Mouse (Mus musculus) limb, embryonic 14.5 days (tissue): Measurements from ENCODE around the gene Olfr1340. TPM values are rescaled to one million over a fixed set of nuclear protein-coding genes. Genes with fewer than 3 reads are reported as not detected.

Experiments
- ATAC-seq: fragments of 200-750 bp; cut with Nextera tagmentation; 2 replicates; pipeline ENCODE4 v1.8.0; 2017; ENCODE audit warnings: low read depth, moderate number of reproducible peaks, moderate TSS enrichment; ENCODE audit not compliant: low FRiP score
- DNase-seq: peaks from one replicate; pipeline ENCODE4 v3.0.0-alpha.2; 2015; ENCODE audit warnings: low spot score
- H3K27ac ChIP-seq: fragments of 300-500 bp; sonication (generic); replicated peaks from 2 replicates; pipeline ENCODE4 v1.5.1; 2014; ENCODE audit warnings: low read depth, mild to moderate bottlenecking, low read length, moderate library complexity, mixed read lengths
- H3K27me3 ChIP-seq: fragments of 300-500 bp; sonication (generic); 2 replicates; pipeline ENCODE4 v1.6.1; 2014; ENCODE audit warnings: low read length, mixed read lengths; ENCODE audit not compliant: control insufficient read depth, insufficient read depth
- H3K36me3 ChIP-seq: fragments of 300-500 bp; sonication (generic); 2 replicates; pipeline ENCODE4 v1.6.1; 2014; ENCODE audit warnings: mild to moderate bottlenecking, low read length, moderate library complexity, mixed read lengths; ENCODE audit not compliant: control insufficient read depth, insufficient read depth
- H3K4me1 ChIP-seq: fragments of 300-500 bp; sonication (generic); 2 replicates; pipeline ENCODE4 v1.6.1; 2014; ENCODE audit warnings: antibody characterized with exemption, low read length, mixed read lengths; ENCODE audit not compliant: control insufficient read depth, insufficient read depth
- H3K4me2 ChIP-seq: fragments of 300-500 bp; sonication (generic); replicated peaks from 2 replicates; pipeline ENCODE4 v1.6.1; 2014; ENCODE audit warnings: low read depth, mild to moderate bottlenecking, low read length, moderate library complexity; ENCODE audit not compliant: severe bottlenecking
- H3K4me3 ChIP-seq: fragments of 300-500 bp; sonication (generic); replicated peaks from 2 replicates; pipeline ENCODE4 v1.5.1; 2014; ENCODE audit warnings: low read length
- H3K9ac ChIP-seq: fragments of 300-500 bp; sonication (generic); 2 replicates; pipeline ENCODE4 v1.6.1; 2014; ENCODE audit warnings: mild to moderate bottlenecking, low read depth, low read length, moderate library complexity; ENCODE audit not compliant: severe bottlenecking
- H3K9me3 ChIP-seq: fragments of 300-500 bp; sonication (generic); 2 replicates; pipeline ENCODE4 v1.6.1; 2016; ENCODE audit warnings: low read length; ENCODE audit not compliant: control insufficient read depth
- POLR2A ChIP-seq: fragments of 200-500 bp; IDR thresholded peaks from 2 replicates; pipeline ENCODE4 v1.8.0; 2012; ENCODE audit warnings: inconsistent platforms, mild to moderate bottlenecking, moderate library complexity, borderline replicate concordance; ENCODE audit not compliant: insufficient read depth, insufficient read length; ENCODE audit errors: extremely low read depth
- WGBS: fragments of 180-500 bp; shearing (Covaris S2); extraction: QIAGEN DNeasy Blood & Tissue Kit; methylation state at CpG from one replicate; pipeline ENCODE4 v1.1.7; 2014; 5-methylcytosine and 5-hydroxymethylcytosine counted together
- polyA plus RNA-seq, 2 experiments: library from polyadenylated mRNA; depleted of rRNA in 1 of 2; stranded (reverse) in 1 of 2; unstranded in 1 of 2; fragments of >200 nt; fragmentation: Nextera tagmentation in 1 of 2; extraction: Ambion mirVana in 1 of 2; gene quantifications; 2 replicates each; pipeline versions ENCODE4 v1.2.1 to v1.2.3; 2012 to 2014

Olfr1340 gene
- polyA plus RNA-seq, 2 experiments = not detected

GRCm38 (mm10) chr4:118740988-118741698 lies 21.2 kb downstream of the Olfr1340 start:
- Histone ChIP-seq H3K9ac (no peak overlapping the region), H3K4me2 (no peak overlapping the region), H3K36me3 (no peaks in the 10 kb centered on the region), H3K27ac (no peak overlapping the region), H3K9me3 (no peaks in the 10 kb centered on the region), H3K4me1 (no peaks in the 10 kb centered on the region), H3K4me3 (no peak overlapping the region), H3K27me3 (no peaks in the 10 kb centered on the region; the same call in 1 of the 2 replicates)
- no peak for DNase-seq
- ATAC-seq = no peak
- 9% methylated on average over 11 of the region's 11 CpGs for WGBS
- no peak for TF ChIP-seq POLR2A

GRCm38 (mm10) chr4:118741881-118742280 lies 21.9 kb downstream of the Olfr1340 start:
- Histone ChIP-seq H3K9ac (no peak overlapping the region), H3K9me3 (no peaks in the 10 kb centered on the region), H3K27ac (no peak overlapping the region), H3K4me2 (no peak overlapping the region), H3K4me3 (no peak overlapping the region), H3K36me3 (no peaks in the 10 kb centered on the region), H3K4me1 (no peaks in the 10 kb centered on the region), H3K27me3 (no peaks in the 10 kb centered on the region; the same call in 1 of the 2 replicates)
- ATAC-seq (no peak), DNase-seq (no peak)
- 8% methylated on average over 16 of the region's 16 CpGs for WGBS
- no peak for TF ChIP-seq POLR2A

- H3K4me3 ChIP-seq = no peak within 1 kb of the TSS
- no peak for DNase-seq
- H3K4me1 ChIP-seq = no peaks in the 10 kb centered on the region
- no peaks in the 10 kb centered on the region for H3K36me3 ChIP-seq
- no peak within 1 kb of the TSS for H3K4me2 ChIP-seq
- no peaks in the 10 kb centered on the region for H3K9me3 ChIP-seq
- no peak for ATAC-seq
- no peak for TF ChIP-seq POLR2A
- 59% methylated on average over 1 of the region's 1 CpGs for WGBS
- no peak within 1 kb of the TSS for H3K27ac ChIP-seq
- no peak within 1 kb of the TSS for H3K9ac ChIP-seq
- H3K27me3 ChIP-seq = no peaks in the 10 kb centered on the region
These were observed 38.7 kb downstream of the Olfr1340 start, which contains the start of gene Olfr1338 for GRCm38 (mm10) chr4:118758637-118759036. Gene Olfr1338, minus strand, starts transcription at chr4:118758737.

Other genes with a start within 250 kb of the Olfr1340 start
- 27.1 and 34.2 TPM in 2 replicates for gene Tie1, start 230.1 kb upstream of the Olfr1340 start, polyA plus RNA-seq (2012; rRNA removed)
- 16.7 and 17.7 TPM in 2 replicates for gene Tie1, start 230.1 kb upstream of the Olfr1340 start, polyA plus RNA-seq (2014; fragmentation: Nextera tagmentation; extraction: Ambion mirVana)
- gene 2610528J11Rik, start 193.1 kb upstream of the Olfr1340 start, polyA plus RNA-seq (2012; rRNA removed) = 3.7 and 4.3 TPM in 2 replicates
- 9.5 and 10.9 TPM in 2 replicates for gene 2610528J11Rik, start 193.1 kb upstream of the Olfr1340 start, polyA plus RNA-seq (2014; fragmentation: Nextera tagmentation; extraction: Ambion mirVana)
- gene Tmem125, start 176.1 kb upstream of the Olfr1340 start, polyA plus RNA-seq (2012; rRNA removed) = 5.2 and 6.0 TPM in 2 replicates
- gene Tmem125, start 176.1 kb upstream of the Olfr1340 start, polyA plus RNA-seq (2014; fragmentation: Nextera tagmentation; extraction: Ambion mirVana) = 7.6 and 11.1 TPM in 2 replicates
- gene Cfap57, start 99.4 kb upstream of the Olfr1340 start, polyA plus RNA-seq (2012; rRNA removed) = 0.08 and 0.18 TPM in 2 replicates
- 0.25 and 0.65 TPM in 2 replicates for gene Cfap57, start 99.4 kb upstream of the Olfr1340 start, polyA plus RNA-seq (2014; fragmentation: Nextera tagmentation; extraction: Ambion mirVana)
- 62.1 and 100 TPM in 2 replicates for gene Ebna1bp2, start 99.3 kb upstream of the Olfr1340 start, polyA plus RNA-seq (2012; rRNA removed)
- 139 and 148 TPM in 2 replicates for gene Ebna1bp2, start 99.3 kb upstream of the Olfr1340 start, polyA plus RNA-seq (2014; fragmentation: Nextera tagmentation; extraction: Ambion mirVana)
- gene Olfr62, start 61.2 kb upstream of the Olfr1340 start, polyA plus RNA-seq (2012; rRNA removed) = not detected in 2 replicates
- gene Olfr62, start 61.2 kb upstream of the Olfr1340 start, polyA plus RNA-seq (2014; fragmentation: Nextera tagmentation; extraction: Ambion mirVana) = not detected in 2 replicates
- 0.36 and 0.38 TPM in 2 replicates for gene Olfr1342, start 27.4 kb upstream of the Olfr1340 start, polyA plus RNA-seq (2012; rRNA removed)
- not detected in 2 replicates for gene Olfr1342, start 27.4 kb upstream of the Olfr1340 start, polyA plus RNA-seq (2014; fragmentation: Nextera tagmentation; extraction: Ambion mirVana)
- not detected in 2 replicates for gene Olfr1341, start 16.6 kb upstream of the Olfr1340 start, polyA plus RNA-seq (2012; rRNA removed)
- not detected in 2 replicates for gene Olfr1341, start 16.6 kb upstream of the Olfr1340 start, polyA plus RNA-seq (2014; fragmentation: Nextera tagmentation; extraction: Ambion mirVana)
- gene Olfr1339, start 12.0 kb downstream of the Olfr1340 start, polyA plus RNA-seq (2012; rRNA removed) = not detected in 2 replicates
- not detected in 2 replicates for gene Olfr1339, start 12.0 kb downstream of the Olfr1340 start, polyA plus RNA-seq (2014; fragmentation: Nextera tagmentation; extraction: Ambion mirVana)
- not detected in 2 replicates for gene Olfr1338, start 38.6 kb downstream of the Olfr1340 start, polyA plus RNA-seq (2012; rRNA removed)
- gene Olfr1338, start 38.6 kb downstream of the Olfr1340 start, polyA plus RNA-seq (2014; fragmentation: Nextera tagmentation; extraction: Ambion mirVana) = not detected in 2 replicates
- not detected in 2 replicates for gene Olfr1337, start 62.4 kb downstream of the Olfr1340 start, polyA plus RNA-seq (2012; rRNA removed)
- gene Olfr1337, start 62.4 kb downstream of the Olfr1340 start, polyA plus RNA-seq (2014; fragmentation: Nextera tagmentation; extraction: Ambion mirVana) = not detected in 2 replicates
- gene Olfr1335, start 89.8 kb downstream of the Olfr1340 start, polyA plus RNA-seq (2012; rRNA removed) = not detected in 2 replicates
- not detected in 2 replicates for gene Olfr1335, start 89.8 kb downstream of the Olfr1340 start, polyA plus RNA-seq (2014; fragmentation: Nextera tagmentation; extraction: Ambion mirVana)
- not detected in 2 replicates for gene Olfr1333, start 116.1 kb downstream of the Olfr1340 start, polyA plus RNA-seq (2012; rRNA removed)
- not detected in 2 replicates for gene Olfr1333, start 116.1 kb downstream of the Olfr1340 start, polyA plus RNA-seq (2014; fragmentation: Nextera tagmentation; extraction: Ambion mirVana)
- gene Olfr1331, start 144.5 kb downstream of the Olfr1340 start, polyA plus RNA-seq (2012; rRNA removed) = not detected in 2 replicates
- not detected in 2 replicates for gene Olfr1331, start 144.5 kb downstream of the Olfr1340 start, polyA plus RNA-seq (2014; fragmentation: Nextera tagmentation; extraction: Ambion mirVana)
- gene Olfr1330, start 168.5 kb downstream of the Olfr1340 start, polyA plus RNA-seq (2012; rRNA removed) = not detected in 2 replicates
- 0.07 TPM in 1 of 2 replicates, not detected in the other for gene Olfr1330, start 168.5 kb downstream of the Olfr1340 start, polyA plus RNA-seq (2014; fragmentation: Nextera tagmentation; extraction: Ambion mirVana)
- not detected in 2 replicates for gene Olfr1329, start 197.3 kb downstream of the Olfr1340 start, polyA plus RNA-seq (2012; rRNA removed)
- not detected in 2 replicates for gene Olfr1329, start 197.3 kb downstream of the Olfr1340 start, polyA plus RNA-seq (2014; fragmentation: Nextera tagmentation; extraction: Ambion mirVana)
- not detected in 2 replicates for gene Olfr1328, start 218.5 kb downstream of the Olfr1340 start, polyA plus RNA-seq (2012; rRNA removed)
- gene Olfr1328, start 218.5 kb downstream of the Olfr1340 start, polyA plus RNA-seq (2014; fragmentation: Nextera tagmentation; extraction: Ambion mirVana) = not detected in 2 replicates
- not detected in 2 replicates for gene Lao1, start 241.4 kb downstream of the Olfr1340 start, polyA plus RNA-seq (2012; rRNA removed)
- gene Lao1, start 241.4 kb downstream of the Olfr1340 start, polyA plus RNA-seq (2014; fragmentation: Nextera tagmentation; extraction: Ambion mirVana) = not detected in 2 replicates